Mouse (Mus musculus): ENCODE results near the gene Mtnr1a.

Gene Mtnr1a

GRCm38 (mm10) chr8:45110064-45110812, 41.3 kb downstream of the Mtnr1a start:
- no peak for DNase-seq

DNA sequence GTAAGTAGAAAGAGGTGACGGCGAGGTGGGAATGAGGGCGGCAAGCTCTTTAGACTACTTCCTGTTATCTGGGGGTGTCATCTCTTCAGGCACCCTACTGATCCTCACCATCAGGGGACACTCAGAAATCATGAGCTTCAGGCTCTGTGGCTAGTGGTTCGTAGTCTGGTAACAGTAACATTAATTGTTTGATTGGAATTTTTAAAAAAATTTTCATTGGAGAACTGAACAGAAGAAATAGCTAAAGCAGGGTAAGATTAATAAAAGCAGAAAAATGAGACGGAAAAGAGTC, 41.8 kb downstream of the Mtnr1a start:
- no peak for DNase-seq

DNA sequence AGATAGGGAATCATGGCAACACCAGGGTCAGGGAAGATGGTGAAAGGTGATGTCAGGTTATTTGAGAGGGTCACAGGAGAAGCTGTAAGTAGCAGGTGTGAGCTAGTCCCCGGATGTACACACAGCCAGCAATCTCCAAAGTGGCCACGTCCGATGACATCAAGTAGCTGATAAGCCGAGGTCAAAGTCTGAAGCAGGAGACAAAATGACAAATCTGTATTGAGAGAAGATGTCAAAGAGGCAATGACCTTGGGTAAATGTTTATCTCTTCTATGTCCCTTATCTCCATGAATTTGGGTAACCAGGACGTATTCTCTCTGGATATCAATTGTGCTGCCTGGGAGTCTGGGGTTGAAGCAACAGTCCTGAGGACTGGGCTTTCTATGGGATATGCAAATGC, 42.9 kb downstream of the Mtnr1a start:
- no peak for DNase-seq

DNA sequence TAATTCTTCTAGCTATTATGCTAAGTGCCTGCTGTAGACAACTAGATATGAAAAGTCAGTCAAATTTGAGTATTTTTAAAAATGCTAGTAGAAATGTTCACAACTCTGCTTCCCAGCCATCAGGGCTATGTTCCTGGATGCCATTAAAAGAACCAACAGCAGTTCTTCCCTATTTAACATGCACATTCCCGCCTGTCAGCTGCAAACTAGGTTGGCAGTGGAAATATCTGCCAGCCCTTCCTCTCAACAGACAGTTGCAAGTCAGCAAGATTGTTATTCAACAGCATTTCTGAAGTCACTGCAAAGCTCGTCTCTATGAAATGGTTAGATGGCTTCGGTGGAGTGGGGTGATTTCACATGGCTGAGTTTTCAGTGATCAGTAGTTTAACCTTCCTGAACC, 48.7 kb downstream of the Mtnr1a start:
- no peak for DNase-seq

- no peak for DNase-seq
Observed at GRCm38 (mm10) chr8:45125680-45126079, 56.7 kb downstream of the Mtnr1a start.

Data from lung, postnatal 14 days (tissue).